ENCODE assay signal across 10 mouse cellular contexts in genomic region chr17:43990957-43991383, GRCm38 (mm10).
DNase-seq lines count a peak whose midpoint lies in the region; ATAC-seq and TF ChIP-seq lines count a peak whose summit lies in the region.
"Had no signal": no experiment of that assay in that cellular context is flagged by ENCODE, and none has a peak within 500 bp of the region (broad histone marks: within the 10 kb centered on the region; RNA-seq: fewer than 3 reads in every experiment).

No protein-coding gene starts in this region.

- H3K36me3 ChIP-seq in midbrain, postnatal 0 days (ENCODE audit: insufficient read depth, low read length) = no peaks in the 10 kb centered on the region
- H3K36me3 ChIP-seq in midbrain, embryonic 16.5 days (ENCODE audit: control insufficient read depth, insufficient read depth, low read length) = no peaks in the 10 kb centered on the region
- H3K36me3 ChIP-seq: stomach, embryonic 15.5 days had no signal

- H3K9ac ChIP-seq in midbrain, postnatal 0 days (replicated peaks; ENCODE audit: low read length, poor library complexity, severe bottlenecking) = no peak overlapping the region
- no peak overlapping the region for H3K9ac ChIP-seq in midbrain, embryonic 16.5 days (ENCODE audit: low read depth, low read length)
- H3K9ac ChIP-seq: stomach, embryonic 15.5 days had no signal

- H3K27me3 ChIP-seq in midbrain, postnatal 0 days (ENCODE audit: insufficient read depth, low read length) = no peaks in the 10 kb centered on the region
- H3K27me3 ChIP-seq in midbrain, embryonic 16.5 days (ENCODE audit: control insufficient read depth, insufficient read depth, low read depth, low read length) = no peaks in the 10 kb centered on the region
- H3K27me3 ChIP-seq: stomach, embryonic 15.5 days had no signal

- H3K4me1 ChIP-seq in midbrain, postnatal 0 days (ENCODE audit: insufficient read depth, low read length) = peaks cover 4% of the 10 kb centered on the region; the same call in 1 of the 2 replicates
- peaks cover 15% of the 10 kb centered on the region for H3K4me1 ChIP-seq in midbrain, embryonic 16.5 days (ENCODE audit: control insufficient read depth, insufficient read depth, low read length)
- H3K4me1 ChIP-seq: stomach, embryonic 15.5 days had no signal

- H3K4me3 ChIP-seq in midbrain, postnatal 0 days (ENCODE audit: low read depth, low read length) = no peak overlapping the region
- no peak overlapping the region for H3K4me3 ChIP-seq in midbrain, embryonic 16.5 days (ENCODE audit: low read depth, low read length)
- H3K4me3 ChIP-seq: stomach, embryonic 15.5 days had no signal

- H3K27ac ChIP-seq in midbrain, postnatal 0 days (ENCODE audit: low read depth, low read length) = no peak overlapping the region
- no peak overlapping the region for H3K27ac ChIP-seq in midbrain, embryonic 16.5 days (ENCODE audit: low read length)
- H3K27ac ChIP-seq: kidney, postnatal 0 days; stomach, embryonic 15.5 days had no signal

- DNase-seq in midbrain, postnatal 0 days (ENCODE audit: low spot score) = peak; percentile 42
- peak; percentile 62 for DNase-seq in fibroblast of lung, adult 2 months (ENCODE audit: low read depth)
- DNase-seq in hindlimb bud, embryonic 11.5 days (ENCODE audit: extremely low spot score, low read depth, low spot score) = peak; percentile 96
- no peak for DNase-seq in urinary bladder, postnatal 36 days (ENCODE audit: low spot score in 2 of 2)
- DNase-seq in cerebellum, adult 18-20 months = no peak
- DNase-seq: lung, adult 2 months had no signal

- 64% methylated on average over 10 of the region's 10 CpGs for WGBS in midbrain, postnatal 0 days
- WGBS in midbrain, embryonic 16.5 days = 65% methylated on average over 10 of the region's 10 CpGs

- no peak for TF ChIP-seq CTCF in midbrain, postnatal 0 days (IDR thresholded peaks at IDR 0.05)

- H3K4me2 ChIP-seq in midbrain, postnatal 0 days (ENCODE audit: low read depth, low read length, poor library complexity, severe bottlenecking) = no peak overlapping the region
- H3K4me2 ChIP-seq in midbrain, embryonic 16.5 days (ENCODE audit: low read length) = no peak overlapping the region
- H3K4me2 ChIP-seq: stomach, embryonic 15.5 days had no signal

- ATAC-seq in midbrain, postnatal 0 days (ENCODE audit: low FRiP score) = no peak
- no peak for ATAC-seq in midbrain, embryonic 16.5 days
- ATAC-seq in activated CD4-positive, CD25-positive, alpha-beta regulatory T cell, adult 4 months = no peak

- no peaks in the 10 kb centered on the region for H3K9me3 ChIP-seq in midbrain, postnatal 0 days (ENCODE audit: low read length)
- H3K9me3 ChIP-seq in midbrain, embryonic 16.5 days (replicated peaks; ENCODE audit: control insufficient read depth, low read length, poor library complexity, severe bottlenecking) = no peaks in the 10 kb centered on the region
- H3K9me3 ChIP-seq: stomach, embryonic 15.5 days had no signal

Comparison
In these comparisons a context has a peak if more than half of its experiments do, and no peak if none do; other contexts are left out.
1. DNase-seq: peak in midbrain, postnatal 0 days (single experiment), fibroblast of lung, adult 2 months (single experiment) and hindlimb bud, embryonic 11.5 days (single experiment); none in urinary bladder, postnatal 36 days (0 of 2) and cerebellum, adult 18-20 months (0 of 2).